ENCODE assay signal across 16 mouse cellular contexts in the genomic region with DNA sequence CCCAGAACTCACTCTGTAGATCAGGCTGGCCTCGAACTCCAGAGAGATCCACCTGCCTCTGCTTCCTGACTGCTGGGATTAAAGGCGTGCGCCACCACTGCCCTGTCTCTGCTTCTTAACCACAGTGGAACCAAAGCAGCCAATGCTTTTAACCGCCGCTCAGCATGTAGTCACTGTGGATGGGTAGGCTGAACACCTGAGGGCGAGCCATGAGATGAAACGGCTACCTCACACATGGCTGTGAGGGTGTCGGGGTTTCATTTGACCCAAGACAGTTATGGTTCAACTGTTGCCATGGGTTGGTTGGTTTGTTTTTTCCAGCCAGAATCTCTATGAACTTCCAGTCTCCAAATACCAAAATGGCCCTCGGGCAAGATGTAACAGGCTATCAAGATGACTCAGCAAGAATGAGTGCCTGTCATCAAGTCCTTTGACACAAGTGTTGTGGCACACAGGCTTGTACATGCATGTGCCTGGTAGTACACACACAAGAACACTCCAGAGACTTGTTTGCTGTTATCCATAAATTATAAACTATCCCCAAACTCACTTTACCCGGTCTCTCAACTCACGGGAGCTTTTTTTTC. TPM values are rescaled to one million over a fixed set of nuclear protein-coding genes. Genes with fewer than 3 reads are reported as not detected.
DNase-seq lines count a peak whose midpoint lies in the region; ATAC-seq and TF ChIP-seq lines count a peak whose summit lies in the region.
"Had no signal": no experiment of that assay in that cellular context is flagged by ENCODE, and none has a peak within 500 bp of the region (broad histone marks: within the 10 kb centered on the region; RNA-seq: fewer than 3 reads in every experiment).

No protein-coding gene starts in this region.

- H3K4me2 ChIP-seq in hindbrain, embryonic 13.5 days, result no peak overlapping the region
- H3K4me2 ChIP-seq: lung, embryonic 15.5 days; neural tube, embryonic 13.5 days had no signal

- H3K4me3 ChIP-seq in spleen, adult 2 months (ENCODE audit: extremely low read depth, insufficient read depth, insufficient read length), result no peak overlapping the region
- no peak overlapping the region; a peak in 1 of 4 replicates for H3K4me3 ChIP-seq in MEL (ENCODE audit: control insufficient read depth in 1 of 2, insufficient read depth in 1 of 2, low read depth in 2 of 2, low read length in 2 of 2)
- no peak overlapping the region for H3K4me3 ChIP-seq in hindbrain, embryonic 13.5 days
- H3K4me3 ChIP-seq: forebrain, embryonic 10.5 days; heart, adult 2 months; layer of hippocampus, adult 2 months; lung, embryonic 15.5 days; midbrain, embryonic 10.5 days; neural tube, embryonic 13.5 days had no signal

- TF ChIP-seq RAD21 in MEL (IDR thresholded peaks at IDR 0.05; ENCODE audit: low read depth, low read length), result no peak

- peak overlapping the region; percentile 59 for H3K9ac ChIP-seq in MEL (ENCODE audit: control insufficient read depth, low read depth, low read length, poor library complexity, severe bottlenecking)
- no peak overlapping the region for H3K9ac ChIP-seq in hindbrain, embryonic 13.5 days
- H3K9ac ChIP-seq: lung, embryonic 15.5 days; neural tube, embryonic 13.5 days had no signal

- no peak for DNase-seq in spleen, adult 2 months (ENCODE audit: low read depth in 1 of 2, low spot score in 2 of 2)
- DNase-seq in spleen, postnatal 10 days (ENCODE audit: low spot score in 2 of 2), result no peak
- DNase-seq in MEL (ENCODE audit: low read depth, low spot score) (peak; percentile 71), liver (peak; percentile 31)
- DNase-seq in thymus, postnatal 4 days, result peak; percentile 26
- no peak for DNase-seq in left cerebral cortex, adult 9 months (ENCODE audit: low spot score in 2 of 2)
- DNase-seq: cerebellum, adult 9-11 months; heart, adult 2 months; right cerebral cortex, adult 18-20 months had no signal

- peak overlapping the region; percentile 78 for H3K27ac ChIP-seq in spleen, adult 2 months (ENCODE audit: insufficient read depth, low read length)
- peak overlapping the region; percentile 99 for H3K27ac ChIP-seq in MEL (ENCODE audit: control insufficient read depth, low read depth, low read length)
- no peak overlapping the region for H3K27ac ChIP-seq in hindbrain, embryonic 13.5 days
- H3K27ac ChIP-seq: heart, adult 2 months; lung, embryonic 15.5 days; neural tube, embryonic 13.5 days had no signal

- peaks cover 74% of the 10 kb centered on the region; the same call in 1 of the 2 replicates for H3K4me1 ChIP-seq in spleen, adult 2 months (ENCODE audit: control insufficient read depth, insufficient read depth, insufficient read length)
- H3K4me1 ChIP-seq in MEL (ENCODE audit: control insufficient read depth in 1 of 2, insufficient read depth in 2 of 2, low read length in 2 of 2), result peaks cover 21 to 62% of the 10 kb centered on the region in 2 experiments
- peaks cover 11% of the 10 kb centered on the region; the same call in 1 of the 2 replicates for H3K4me1 ChIP-seq in hindbrain, embryonic 13.5 days (replicated peaks)

- peaks cover 1% of the 10 kb centered on the region; the same call in 1 of the 2 replicates for H3K36me3 ChIP-seq in spleen, adult 2 months (ENCODE audit: control insufficient read depth, insufficient read depth, low read length)
- peaks cover 0 to 36% of the 10 kb centered on the region in 2 experiments; a peak in 2 of 4 replicates for H3K36me3 ChIP-seq in MEL (ENCODE audit: control insufficient read depth in 1 of 2, insufficient read depth in 2 of 2, low read length in 2 of 2)
- H3K36me3 ChIP-seq in hindbrain, embryonic 13.5 days, result no peaks in the 10 kb centered on the region
- H3K36me3 ChIP-seq: forebrain, embryonic 10.5 days; lung, embryonic 15.5 days; midbrain, embryonic 10.5 days; neural tube, embryonic 13.5 days had no signal

- WGBS in spleen, adult 2 months, result 40% methylated on average over 11 of the region's 11 CpGs
- WGBS in hindbrain, embryonic 13.5 days, result 99% methylated on average over 11 of the region's 11 CpGs

- ATAC-seq in hindbrain, embryonic 13.5 days (ENCODE audit: low FRiP score), result no peak
- ATAC-seq: intestine, postnatal 0 days had no signal

- no peak for TF ChIP-seq EP300 in MEL (IDR thresholded peaks at IDR 0.05; ENCODE audit: low read depth in 1 of 2, low read length in 2 of 2)

- TF ChIP-seq CTCF in spleen, adult 2 months (IDR thresholded peaks at IDR 0.05; ENCODE audit: extremely low read depth, insufficient read depth, insufficient read length, insufficient replicate concordance), result no peak
- TF ChIP-seq CTCF in MEL (IDR thresholded peaks at IDR 0.05 in 2 of 3, conservative IDR thresholded peaks at IDR 0.05 in 1 of 3; ENCODE audit: control insufficient read depth in 1 of 3, insufficient read depth in 1 of 3, low read depth in 2 of 3, low read length in 3 of 3, poor library complexity in 1 of 3, severe bottlenecking in 1 of 3), result no peak

- H3K27me3 ChIP-seq in spleen, adult 2 months (ENCODE audit: control insufficient read depth, insufficient read depth, low read length), result no peaks in the 10 kb centered on the region
- H3K27me3 ChIP-seq in MEL (ENCODE audit: control insufficient read depth in 1 of 2, insufficient read depth in 2 of 2, low read length in 2 of 2), result no peaks in the 10 kb centered on the region
- no peaks in the 10 kb centered on the region for H3K27me3 ChIP-seq in hindbrain, embryonic 13.5 days
- H3K27me3 ChIP-seq: lung, embryonic 15.5 days; neural tube, embryonic 13.5 days had no signal

- peaks cover 13% of the 10 kb centered on the region for H3K79me2 ChIP-seq in MEL (ENCODE audit: control insufficient read depth, insufficient read depth, low read length, poor library complexity)

- no peak for TF ChIP-seq POLR2A in spleen, adult 2 months (IDR thresholded peaks at IDR 0.05; ENCODE audit: low read depth, low read length)
- TF ChIP-seq POLR2A in MEL (IDR thresholded peaks at IDR 0.05; ENCODE audit: control insufficient read depth in 1 of 2, insufficient read depth in 1 of 2, low read depth in 1 of 2, low read length in 2 of 2, poor library complexity in 1 of 2), result no peak; a peak in 1 of 4 replicates

- H3K9me3 ChIP-seq in MEL (replicated peaks; ENCODE audit: insufficient read depth, low read length), result no peaks in the 10 kb centered on the region
- H3K9me3 ChIP-seq in hindbrain, embryonic 13.5 days, result no peaks in the 10 kb centered on the region
- H3K9me3 ChIP-seq: forebrain, embryonic 10.5 days; lung, embryonic 15.5 days; midbrain, embryonic 10.5 days; neural tube, embryonic 13.5 days had no signal

TF ChIP-seq in MEL, 35 proteins besides CTCF, POLR2A, EP300 and RAD21:
- TF ChIP-seq ETS1 (IDR thresholded peaks at IDR 0.05; ENCODE audit: low read depth, low read length), result peak; percentile 30; the same call in 1 of the 2 replicates
- TF ChIP-seq GABPA (IDR thresholded peaks at IDR 0.05; ENCODE audit: low read depth, low read length), result peak; percentile 86
- TF ChIP-seq POLR2AphosphoS5 (IDR thresholded peaks at IDR 0.05; ENCODE audit: borderline replicate concordance, low read depth, low read length), result no peak
- TF ChIP-seq NRF1 (IDR thresholded peaks at IDR 0.05; ENCODE audit: insufficient read depth, low read depth, low read length, poor library complexity, severe bottlenecking), result no peak
- no peak for TF ChIP-seq MYC (IDR thresholded peaks at IDR 0.05; ENCODE audit: low read depth, low read length)
- TF ChIP-seq RCOR1 (IDR thresholded peaks at IDR 0.05; ENCODE audit: low read depth, low read length), result 0 out of 2 replicates have a peak, but pooled peaks have one; percentile 20
- peak; percentile 85 for TF ChIP-seq MAFK (IDR thresholded peaks at IDR 0.05; ENCODE audit: borderline replicate concordance, low read depth, low read length)
TF ChIP-seq in MEL: peak in this region for 4.

RNA-seq across cellular contexts. Expression of a gene that starts 54.9 kb away (rescaled TPM):
- polyA plus RNA-seq in spleen, adult 2 months (2012; rRNA removed), result 77.0 and 103 TPM in 2 replicates
- total RNA-seq in MEL (2012; rRNA removed), result 6.9 and 8.2 TPM in 2 replicates
- polyA plus RNA-seq in MEL (2012; ENCODE audit: insufficient read depth in 1 of 2, insufficient read length in 2 of 2, low read depth in 1 of 2, low replicate concordance in 2 of 2, missing spikeins in 1 of 2), result 10 to 100 TPM in 1 of 2 experiments, not detected in 1; 20.3 TPM
- 10.5 and 10.9 TPM in 2 replicates for polyA plus RNA-seq in hindbrain, embryonic 13.5 days (2015; fragmentation: Nextera tagmentation; extraction: Ambion mirVana)

Comparison
In these comparisons a context has a peak if more than half of its experiments do, and no peak if none do; other contexts are left out.
1. DNase-seq: peak in MEL (single experiment), liver (single experiment) and thymus, postnatal 4 days (single experiment); none in spleen, adult 2 months (0 of 2), spleen, postnatal 10 days (0 of 2) and left cerebral cortex, adult 9 months (0 of 2).